Mouse (Mus musculus): ENCODE results near the gene Mrps23. TPM values are rescaled to one million over a fixed set of nuclear protein-coding genes. Genes with fewer than 3 reads are reported as not detected.

The Mrps23 gene
- total and polyA plus RNA-seq, 3 experiments, result 41.2 to 268 (median 106) TPM

DNA sequence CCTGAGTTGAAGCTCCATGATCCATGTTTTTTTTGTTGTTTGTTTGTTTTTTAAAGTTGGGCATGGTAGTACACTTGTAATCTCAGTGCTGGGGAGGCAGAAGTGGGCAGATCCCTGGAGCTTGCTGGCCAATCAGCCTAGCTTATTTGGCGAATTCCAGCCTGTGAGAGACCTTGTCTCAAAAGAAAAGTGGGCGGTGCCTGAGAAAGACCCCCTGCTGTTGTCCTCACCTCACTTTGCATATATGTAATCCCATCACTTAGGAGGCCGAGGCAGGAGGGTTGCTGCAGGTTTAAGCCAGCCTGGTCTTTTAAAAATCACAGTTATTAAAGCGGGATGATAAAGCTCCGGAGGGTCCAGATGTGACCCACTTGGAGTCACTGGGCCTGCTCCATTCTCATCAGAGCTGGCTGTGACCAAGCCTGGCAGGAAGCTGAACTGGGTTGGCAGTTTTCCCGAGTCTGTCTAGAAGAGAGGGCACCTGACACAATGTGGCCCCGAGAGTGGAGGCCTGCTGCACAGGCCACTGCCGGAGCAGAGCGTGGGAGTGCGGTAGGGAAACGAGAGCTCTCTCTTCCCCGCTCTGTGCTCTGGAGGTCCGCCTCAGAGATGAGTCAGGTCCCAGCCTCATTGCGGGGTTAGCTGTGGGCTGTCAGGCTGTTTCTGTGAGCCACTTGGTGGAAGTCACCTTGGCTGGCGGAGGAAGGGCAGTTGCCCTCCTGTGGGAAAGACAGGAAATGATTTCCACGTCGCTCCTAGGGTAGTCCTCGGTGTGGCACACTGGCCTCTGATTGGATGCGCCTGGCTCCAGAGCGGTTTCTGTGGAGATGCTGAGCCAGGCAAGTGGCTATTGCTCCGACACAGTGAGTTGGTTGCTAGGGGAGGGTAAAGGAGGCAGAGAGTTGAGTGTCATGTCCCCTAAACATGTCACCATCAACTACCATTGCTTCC, 11.0 kb downstream of the Mrps23 start:
- H3K4me3 ChIP-seq (ENCODE audit: low read depth, low read length), result no peak overlapping the region
- peaks cover 25% of the 10 kb centered on the region for H3K36me3 ChIP-seq (replicated peaks)
- TF ChIP-seq POLR2AphosphoS5 (IDR thresholded peaks at IDR 0.05; ENCODE audit: insufficient replicate concordance, low read depth, low read length), result no peak
- TF ChIP-seq CTCF (IDR thresholded peaks at IDR 0.05; ENCODE audit: low read depth, low read length), result 0 out of 2 replicates have a peak, but pooled peaks have one; percentile 6
- TF ChIP-seq TAL1 (conservative IDR thresholded peaks at IDR 0.05; ENCODE audit: low read depth, low read length), result no peak
- no peak for TF ChIP-seq GATA2 (IDR thresholded peaks at IDR 0.05; ENCODE audit: borderline replicate concordance, low read depth, low read length)
- TF ChIP-seq GATA1 (IDR thresholded peaks at IDR 0.05; ENCODE audit: borderline replicate concordance, low read length), result no peak
- peaks cover 33% of the 10 kb centered on the region for H3K27me3 ChIP-seq (ENCODE audit: insufficient read depth, low read length)
- no peak for DNase-seq (ENCODE audit: low spot score)
- no peak for ATAC-seq (ENCODE audit: extremely low read depth, insufficient number of reproducible peaks, low FRiP score, poor library complexity, severe bottlenecking)
- H3K9me3 ChIP-seq (replicated peaks), result no peaks in the 10 kb centered on the region
- H3K4me1 ChIP-seq (ENCODE audit: insufficient read depth, low read depth, low read length), result peaks cover 6% of the 10 kb centered on the region; the same call in 1 of the 2 replicates

DNA sequence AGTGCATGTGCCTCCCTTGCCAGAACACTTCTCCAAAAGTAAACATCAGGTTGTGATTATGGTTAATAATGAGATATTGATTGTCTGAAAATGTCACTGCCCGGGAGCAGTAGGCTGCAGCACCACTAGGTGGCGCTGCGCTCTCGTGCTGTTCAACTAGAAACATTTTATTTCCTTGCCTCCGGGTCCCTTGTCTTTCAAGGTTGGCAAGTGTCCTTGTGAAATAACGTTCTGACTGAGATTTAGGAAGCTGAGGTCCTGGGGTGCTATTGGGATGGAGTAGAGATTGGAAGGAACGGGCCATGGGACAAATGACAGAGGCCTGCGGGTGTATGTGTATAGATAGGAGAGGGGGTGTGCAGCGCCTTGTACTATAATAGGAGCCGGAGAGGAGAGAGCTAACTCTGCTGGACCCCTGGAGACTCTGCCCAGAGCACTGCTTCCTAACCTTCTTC, 12.1 kb downstream of the Mrps23 start:
- TF ChIP-seq GATA2 (IDR thresholded peaks at IDR 0.05; ENCODE audit: borderline replicate concordance, low read depth, low read length), result no peak
- TF ChIP-seq CTCF (IDR thresholded peaks at IDR 0.05; ENCODE audit: low read depth, low read length), result peak; percentile 97
- no peak for TF ChIP-seq TAL1 (conservative IDR thresholded peaks at IDR 0.05; ENCODE audit: low read depth, low read length)
- TF ChIP-seq POLR2AphosphoS5 (IDR thresholded peaks at IDR 0.05; ENCODE audit: insufficient replicate concordance, low read depth, low read length), result no peak
- H3K4me1 ChIP-seq (ENCODE audit: insufficient read depth, low read depth, low read length), result peaks cover 6% of the 10 kb centered on the region; the same call in 1 of the 2 replicates
- peaks cover 14% of the 10 kb centered on the region for H3K36me3 ChIP-seq (replicated peaks)
- peaks cover 36% of the 10 kb centered on the region for H3K27me3 ChIP-seq (ENCODE audit: insufficient read depth, low read length)
- ATAC-seq (ENCODE audit: extremely low read depth, insufficient number of reproducible peaks, low FRiP score, poor library complexity, severe bottlenecking), result no peak
- H3K9me3 ChIP-seq (replicated peaks), result no peaks in the 10 kb centered on the region
- H3K4me3 ChIP-seq (ENCODE audit: low read depth, low read length), result no peak overlapping the region
- peak; percentile 42 for DNase-seq (ENCODE audit: low spot score)

DNA sequence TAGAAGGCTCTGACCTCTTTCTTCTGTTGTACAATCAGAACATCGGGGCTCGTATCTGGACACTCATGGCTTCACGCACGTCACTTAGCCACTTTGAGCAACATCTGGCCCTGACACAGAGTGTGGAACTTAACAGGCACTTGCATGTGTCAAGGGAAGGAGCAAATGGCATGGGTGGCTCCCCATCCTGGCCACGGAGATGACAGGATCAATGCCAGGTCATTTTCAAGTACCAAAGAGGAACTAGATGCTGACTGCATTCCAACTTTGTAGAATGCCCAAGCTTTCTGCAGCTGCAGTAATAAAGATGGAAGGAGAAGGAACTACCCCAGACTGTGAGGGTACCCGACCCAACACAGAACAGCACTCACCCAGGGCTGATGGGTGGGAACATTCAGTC, 14.0 kb downstream of the Mrps23 start:
- peaks cover 2% of the 10 kb centered on the region for H3K4me1 ChIP-seq (ENCODE audit: insufficient read depth, low read depth, low read length)
- TF ChIP-seq GATA1 (IDR thresholded peaks at IDR 0.05; ENCODE audit: borderline replicate concordance, low read length) (no peak), GATA2 (IDR thresholded peaks at IDR 0.05; ENCODE audit: borderline replicate concordance, low read depth, low read length) (no peak), TAL1 (conservative IDR thresholded peaks at IDR 0.05; ENCODE audit: low read depth, low read length) (no peak), CTCF (IDR thresholded peaks at IDR 0.05; ENCODE audit: low read depth, low read length) (no peak), POLR2AphosphoS5 (IDR thresholded peaks at IDR 0.05; ENCODE audit: insufficient replicate concordance, low read depth, low read length) (no peak)
- H3K4me3 ChIP-seq (ENCODE audit: low read depth, low read length), result no peak overlapping the region
- DNase-seq (ENCODE audit: low spot score), result no peak
- peaks cover 43% of the 10 kb centered on the region for H3K27me3 ChIP-seq (ENCODE audit: insufficient read depth, low read length)
- ATAC-seq (ENCODE audit: extremely low read depth, insufficient number of reproducible peaks, low FRiP score, poor library complexity, severe bottlenecking), result no peak
- H3K9me3 ChIP-seq (replicated peaks), result no peaks in the 10 kb centered on the region
- no peaks in the 10 kb centered on the region for H3K36me3 ChIP-seq (replicated peaks)

DNA sequence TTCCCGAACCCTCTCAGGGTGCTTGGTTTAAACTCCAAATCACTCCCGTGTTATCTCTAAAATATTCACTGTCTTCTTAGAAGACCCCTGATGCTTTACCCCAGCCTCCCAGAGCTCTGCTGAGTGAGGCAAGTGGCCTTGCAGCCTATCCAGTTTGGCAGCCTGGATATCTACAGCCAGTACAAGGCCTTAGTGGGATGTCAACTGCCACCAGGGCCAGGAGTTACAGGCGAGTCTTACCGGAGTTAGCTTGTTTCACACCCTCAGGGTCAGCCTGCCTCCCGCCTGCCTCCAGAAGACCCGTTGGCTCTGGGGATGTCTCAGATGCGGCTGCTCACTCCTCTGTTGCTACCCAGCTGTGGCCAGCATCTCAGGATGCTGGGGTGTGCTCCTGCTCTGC, 14.4 kb downstream of the Mrps23 start:
- H3K36me3 ChIP-seq (replicated peaks), result no peaks in the 10 kb centered on the region
- peaks cover 43% of the 10 kb centered on the region for H3K27me3 ChIP-seq (ENCODE audit: insufficient read depth, low read length)
- no peak for TF ChIP-seq GATA1 (IDR thresholded peaks at IDR 0.05; ENCODE audit: borderline replicate concordance, low read length)
- TF ChIP-seq GATA2 (IDR thresholded peaks at IDR 0.05; ENCODE audit: borderline replicate concordance, low read depth, low read length), result no peak
- no peak for TF ChIP-seq CTCF (IDR thresholded peaks at IDR 0.05; ENCODE audit: low read depth, low read length)
- TF ChIP-seq POLR2AphosphoS5 (IDR thresholded peaks at IDR 0.05; ENCODE audit: insufficient replicate concordance, low read depth, low read length), result no peak
- no peak for TF ChIP-seq TAL1 (conservative IDR thresholded peaks at IDR 0.05; ENCODE audit: low read depth, low read length)
- peaks cover 2% of the 10 kb centered on the region for H3K4me1 ChIP-seq (ENCODE audit: insufficient read depth, low read depth, low read length)
- DNase-seq (ENCODE audit: low spot score), result no peak
- no peak for ATAC-seq (ENCODE audit: extremely low read depth, insufficient number of reproducible peaks, low FRiP score, poor library complexity, severe bottlenecking)
- no peak overlapping the region for H3K4me3 ChIP-seq (ENCODE audit: low read depth, low read length)
- no peaks in the 10 kb centered on the region for H3K9me3 ChIP-seq (replicated peaks)

DNA sequence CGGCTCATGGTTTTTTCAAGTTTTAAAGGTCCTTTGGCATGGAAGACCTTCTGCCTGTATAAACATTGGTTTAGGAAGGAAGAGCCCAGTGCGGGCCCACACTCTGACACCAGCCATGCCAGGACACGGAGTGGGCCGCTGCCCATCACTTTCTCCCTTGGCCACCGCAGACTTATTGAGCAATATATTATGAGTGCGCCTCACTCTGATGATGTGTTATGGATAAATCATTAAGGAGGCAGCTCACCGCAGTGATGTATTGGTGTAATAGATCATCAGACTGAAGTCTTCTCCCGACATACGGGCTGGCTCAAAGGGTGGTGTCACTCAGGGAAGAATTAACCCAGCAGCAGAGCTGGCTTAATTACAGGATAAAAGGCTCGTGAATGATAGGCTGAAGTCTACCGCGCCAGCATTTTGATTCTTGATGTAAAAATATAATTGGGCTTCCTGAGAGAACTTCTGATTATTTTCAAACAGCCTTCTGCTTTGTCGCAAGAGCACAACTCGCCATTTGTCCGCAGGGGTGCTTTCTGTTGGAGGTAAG, 17.8 kb downstream of the Mrps23 start:
- ATAC-seq (ENCODE audit: extremely low read depth, insufficient number of reproducible peaks, low FRiP score, poor library complexity, severe bottlenecking) (no peak), DNase-seq (ENCODE audit: low spot score) (no peak)
- Histone ChIP-seq H3K36me3 (replicated peaks) (no peaks in the 10 kb centered on the region), H3K9me3 (replicated peaks) (no peaks in the 10 kb centered on the region), H3K4me3 (ENCODE audit: low read depth, low read length) (no peak overlapping the region), H3K4me1 (ENCODE audit: insufficient read depth, low read depth, low read length) (no peaks in the 10 kb centered on the region; the same call in 1 of the 2 replicates), H3K27me3 (ENCODE audit: insufficient read depth, low read length) (peaks cover 42% of the 10 kb centered on the region)
- TF ChIP-seq TAL1 (conservative IDR thresholded peaks at IDR 0.05; ENCODE audit: low read depth, low read length) (no peak), CTCF (IDR thresholded peaks at IDR 0.05; ENCODE audit: low read depth, low read length) (no peak), GATA2 (IDR thresholded peaks at IDR 0.05; ENCODE audit: borderline replicate concordance, low read depth, low read length) (no peak), POLR2AphosphoS5 (IDR thresholded peaks at IDR 0.05; ENCODE audit: insufficient replicate concordance, low read depth, low read length) (no peak), GATA1 (IDR thresholded peaks at IDR 0.05; ENCODE audit: borderline replicate concordance, low read length) (no peak)
